ENCODE assay signal across 9 mouse cellular contexts in the genomic region with DNA sequence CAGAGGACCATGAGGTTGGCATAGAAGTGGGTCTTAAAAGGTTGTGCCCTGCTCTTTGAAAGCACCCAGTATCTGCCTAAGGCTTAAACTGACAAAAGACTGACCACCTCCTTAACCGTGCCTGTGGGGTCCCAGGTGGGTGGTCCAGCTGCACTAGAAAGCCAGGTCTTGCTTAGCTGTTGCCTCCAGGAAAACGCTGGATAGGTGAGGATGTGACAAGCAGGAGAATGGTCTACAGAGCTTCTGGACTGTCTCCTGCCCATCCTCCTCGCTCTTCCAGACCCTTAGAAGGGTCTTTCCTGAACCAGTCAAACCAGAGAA. TPM values are rescaled to one million over a fixed set of nuclear protein-coding genes. Genes with fewer than 3 reads are reported as not detected.
A peak's percentile ranks its signal among the peaks of the same experiment; 100 is the strongest.
DNase-seq lines count a peak whose midpoint lies in the region; ATAC-seq and TF ChIP-seq lines count a peak whose summit lies in the region.
"Had no signal": no experiment of that assay in that cellular context is flagged by ENCODE, and none has a peak within 500 bp of the region (broad histone marks: within the 10 kb centered on the region; RNA-seq: fewer than 3 reads in every experiment).

No protein-coding gene starts in this region.

- WGBS in heart, embryonic 16.5 days = 23% methylated on average over 3 of the region's 3 CpGs
- WGBS in midbrain, embryonic 10.5 days = 31% methylated on average over 3 of the region's 3 CpGs

- intact Hi-C loops in heart, postnatal 36 days (cut with DNase I) = no loop called here

- H3K36me3 ChIP-seq in E14TG2a.4 (ENCODE audit: insufficient read depth, low read length) = peaks cover 31% of the 10 kb centered on the region
- H3K36me3 ChIP-seq in heart, embryonic 16.5 days (ENCODE audit: control insufficient read depth, insufficient read depth) = peaks cover 12% of the 10 kb centered on the region
- peaks cover 29% of the 10 kb centered on the region for H3K36me3 ChIP-seq in midbrain, embryonic 10.5 days

- H3K4me2 ChIP-seq in heart, embryonic 16.5 days (ENCODE audit: low read depth, low read length) = peak overlapping the region; percentile 76

- no peak for TF ChIP-seq CTCF in E14TG2a.4 (conservative IDR thresholded peaks at IDR 0.05; ENCODE audit: low read length)

- peak; percentile 82 for DNase-seq in heart, adult 11 months
- DNase-seq in heart, postnatal 36 days = no peak
- DNase-seq in midbrain, embryonic 10.5 days (ENCODE audit: low spot score) = no peak
- DNase-seq in T-cell, adult 2 months (ENCODE audit: low spot score) = no peak
- DNase-seq in layer of hippocampus, postnatal 10 days (ENCODE audit: low spot score in 2 of 2) = no peak
- no peak for DNase-seq in thymus, adult 18-20 months
- DNase-seq: cerebellum, postnatal 36 days had no signal

- peak overlapping the region; percentile 95 for H3K27ac ChIP-seq in heart, embryonic 16.5 days (ENCODE audit: low read length)
- peak overlapping the region; percentile 93 for H3K27ac ChIP-seq in midbrain, embryonic 10.5 days (replicated peaks)

- peaks cover 53% of the 10 kb centered on the region for H3K4me1 ChIP-seq in E14TG2a.4 (replicated peaks; ENCODE audit: low read depth, low read length)
- H3K4me1 ChIP-seq in heart, embryonic 16.5 days (ENCODE audit: control insufficient read depth, insufficient read depth, low read length) = peaks cover 22% of the 10 kb centered on the region
- H3K4me1 ChIP-seq in midbrain, embryonic 10.5 days = peaks cover 65% of the 10 kb centered on the region

- H3K9ac ChIP-seq in heart, embryonic 16.5 days (ENCODE audit: low read length) = peak overlapping the region; percentile 78

- peaks cover 18% of the 10 kb centered on the region for H3K27me3 ChIP-seq in E14TG2a.4 (ENCODE audit: insufficient read depth, low read length)
- H3K27me3 ChIP-seq in heart, embryonic 16.5 days (ENCODE audit: control insufficient read depth, insufficient read depth, low read length) = no peaks in the 10 kb centered on the region
- peaks cover 14% of the 10 kb centered on the region for H3K27me3 ChIP-seq in midbrain, embryonic 10.5 days (ENCODE audit: low read depth, poor library complexity, severe bottlenecking)

- H3K9me3 ChIP-seq in E14TG2a.4 (ENCODE audit: low read length) = no peaks in the 10 kb centered on the region
- no peaks in the 10 kb centered on the region for H3K9me3 ChIP-seq in heart, embryonic 16.5 days (replicated peaks; ENCODE audit: control insufficient read depth, low read length)
- H3K9me3 ChIP-seq in midbrain, embryonic 10.5 days (replicated peaks) = no peaks in the 10 kb centered on the region

- peak overlapping the region; percentile 87 for H3K4me3 ChIP-seq in E14TG2a.4 (replicated peaks; ENCODE audit: low read length)
- peak overlapping the region; percentile 66 for H3K4me3 ChIP-seq in heart, embryonic 16.5 days (ENCODE audit: low read length)
- H3K4me3 ChIP-seq in midbrain, embryonic 10.5 days = peak overlapping the region; percentile 71

- no peak for ATAC-seq in heart, embryonic 16.5 days (replicated peaks; ENCODE audit: extremely low read depth, insufficient read depth, low FRiP score)

RNA-seq across cellular contexts. Expression of a gene that starts 0.5 kb away (rescaled TPM):
- total RNA-seq in heart, postnatal 36 days (2021) = 1 to 10 TPM; 5.7 to 6.2 TPM
- 2.0 and 2.8 TPM in 2 replicates for polyA plus RNA-seq in heart, embryonic 16.5 days (2015; fragmentation: Nextera tagmentation; extraction: Ambion mirVana)
- 3.7 and 6.3 TPM in 2 replicates for polyA plus RNA-seq in midbrain, embryonic 10.5 days (2016; fragmentation: Nextera tagmentation; extraction: Ambion mirVana)
- total RNA-seq in layer of hippocampus, postnatal 10 days (2021) = 10 to 100 TPM; 21.9 to 22.7 TPM

RNA-seq across cellular contexts. Expression of a gene that starts 0.8 kb away (rescaled TPM):
- 1 to 10 TPM; 6.1 to 7.0 TPM for total RNA-seq in heart, postnatal 36 days (2021)
- 50.4 and 55.8 TPM in 2 replicates for polyA plus RNA-seq in heart, embryonic 16.5 days (2015; fragmentation: Nextera tagmentation; extraction: Ambion mirVana)
- polyA plus RNA-seq in midbrain, embryonic 10.5 days (2016; fragmentation: Nextera tagmentation; extraction: Ambion mirVana) = 117 and 140 TPM in 2 replicates
- total RNA-seq in layer of hippocampus, postnatal 10 days (2021) = 10 to 100 TPM; 19.7 to 27.0 TPM

RNA-seq across cellular contexts. Expression of a gene that starts 7.7 kb away (rescaled TPM):
- 10 to 100 TPM; 85.1 to 86.2 TPM for total RNA-seq in heart, postnatal 36 days (2021)
- polyA plus RNA-seq in heart, embryonic 16.5 days (2015; fragmentation: Nextera tagmentation; extraction: Ambion mirVana) = 7.4 and 7.9 TPM in 2 replicates
- polyA plus RNA-seq in midbrain, embryonic 10.5 days (2016; fragmentation: Nextera tagmentation; extraction: Ambion mirVana) = 9.0 and 10.6 TPM in 2 replicates
- total RNA-seq in layer of hippocampus, postnatal 10 days (2021) = 100 to 1,000 TPM; 106 to 108 TPM

RNA-seq across cellular contexts. Expression of a gene that starts 19.3 kb away (rescaled TPM):
- total RNA-seq in heart, postnatal 36 days (2021) = 10 to 100 TPM; 31.5 to 36.5 TPM
- 40.7 and 41.9 TPM in 2 replicates for polyA plus RNA-seq in heart, embryonic 16.5 days (2015; fragmentation: Nextera tagmentation; extraction: Ambion mirVana)
- polyA plus RNA-seq in midbrain, embryonic 10.5 days (2016; fragmentation: Nextera tagmentation; extraction: Ambion mirVana) = 25.9 and 28.9 TPM in 2 replicates
- 10 to 100 TPM; 21.0 to 22.4 TPM for total RNA-seq in layer of hippocampus, postnatal 10 days (2021)

RNA-seq across cellular contexts. Expression of a gene that starts 27.7 kb away (rescaled TPM):
- 10 to 100 TPM in 1 of 2 experiments, 1 to 10 TPM in 1; 9.7 to 12.8 TPM for total RNA-seq in heart, postnatal 36 days (2021)
- polyA plus RNA-seq in heart, embryonic 16.5 days (2015; fragmentation: Nextera tagmentation; extraction: Ambion mirVana) = 65.1 and 73.7 TPM in 2 replicates
- polyA plus RNA-seq in midbrain, embryonic 10.5 days (2016; fragmentation: Nextera tagmentation; extraction: Ambion mirVana) = 136 and 145 TPM in 2 replicates
- total RNA-seq in layer of hippocampus, postnatal 10 days (2021) = 10 to 100 TPM; 64.4 to 70.0 TPM
